Comparison of ENCODE assay signal across 1 mouse cellular context in genomic region chr6:120024577-120024976, GRCm38 (mm10).
TF ChIP-seq lines count a peak whose summit lies in the region.

No protein-coding gene starts in this region.

TF ChIP-seq in MEL, 35 proteins besides CTCF, POLR2A, EP300 and RAD21 (continued from another document):
- TF ChIP-seq ETS1 (IDR thresholded peaks at IDR 0.05; ENCODE audit: low read depth, low read length) (peak; percentile 99), TCF12 (IDR thresholded peaks at IDR 0.05; ENCODE audit: low read depth, low read length) (peak; percentile 65; the same call in 1 of the 2 replicates), MXI1 (IDR thresholded peaks at IDR 0.05; ENCODE audit: low read depth, low read length) (peak; percentile 99), BHLHE40 (IDR thresholded peaks at IDR 0.05; ENCODE audit: borderline replicate concordance, low read depth, low read length) (peak; percentile 87; the same call in 1 of the 2 replicates), TAL1 (IDR thresholded peaks at IDR 0.05; ENCODE audit: low read length) (peak; percentile 80), MAX (IDR thresholded peaks at IDR 0.05; ENCODE audit: low read length) (peak; percentile 93), MEF2A (IDR thresholded peaks at IDR 0.05; ENCODE audit: extremely low read depth, insufficient replicate concordance, low read depth, low read length, poor library complexity, severe bottlenecking) (no peak), GATA1 (IDR thresholded peaks at IDR 0.05; ENCODE audit: low read depth, low read length) (peak; percentile 86), RCOR1 (IDR thresholded peaks at IDR 0.05; ENCODE audit: low read depth, low read length) (peak; percentile 86), MYC (IDR thresholded peaks at IDR 0.05; ENCODE audit: low read depth, low read length) (peak; percentile 96)
TF ChIP-seq in MEL: peak in this region for 11.
